In the genomic region with DNA sequence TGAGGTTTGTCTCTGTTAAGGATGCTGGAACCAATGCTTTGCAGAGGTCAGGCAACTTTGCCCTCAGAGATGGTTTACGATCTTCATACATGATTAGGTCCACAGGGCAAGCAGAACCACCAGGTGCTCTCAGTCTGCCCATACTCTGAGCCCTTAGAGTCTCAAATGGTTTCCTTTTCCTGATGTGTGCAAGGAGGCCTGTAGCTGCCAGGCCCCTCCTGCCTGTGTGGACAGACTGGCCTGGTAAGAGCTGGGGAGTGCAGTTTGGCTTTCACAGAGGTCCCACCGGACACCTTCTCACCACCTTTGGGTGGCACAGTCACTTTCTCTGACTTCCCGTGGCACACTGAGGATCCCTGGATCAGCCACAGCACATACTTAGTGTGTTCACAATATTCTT, we compare ENCODE assay signal across 18 mouse cellular contexts.
DNase-seq lines count a peak whose midpoint lies in the region; ATAC-seq and TF ChIP-seq lines count a peak whose summit lies in the region.
"Had no signal": no experiment of that assay in that cellular context is flagged by ENCODE, and none has a peak within 500 bp of the region (broad histone marks: within the 10 kb centered on the region; RNA-seq: fewer than 3 reads in every experiment).

No protein-coding gene starts in this region.

- no peak overlapping the region for H3K4me3 ChIP-seq in embryonic facial prominence, embryonic 12.5 days
- H3K4me3 ChIP-seq in embryonic facial prominence, embryonic 10.5 days: no peak overlapping the region
- no peak overlapping the region for H3K4me3 ChIP-seq in intestine, embryonic 16.5 days (ENCODE audit: low read length)
- no peak overlapping the region for H3K4me3 ChIP-seq in intestine, embryonic 15.5 days (replicated peaks)
- no peak overlapping the region for H3K4me3 ChIP-seq in embryonic fibroblast, embryonic 13.5 days (ENCODE audit: insufficient read depth, low read length)
- no peak overlapping the region for H3K4me3 ChIP-seq in hindbrain, embryonic 10.5 days
- H3K4me3 ChIP-seq: forebrain, embryonic 15.5 days; heart, embryonic 13.5 days had no signal

- WGBS in embryonic facial prominence, embryonic 12.5 days: 75% methylated on average over 3 of the region's 3 CpGs
- 84% methylated on average over 3 of the region's 3 CpGs for WGBS in embryonic facial prominence, embryonic 10.5 days
- 84% methylated on average over 3 of the region's 3 CpGs for WGBS in intestine, embryonic 16.5 days
- WGBS in intestine, embryonic 15.5 days: 86% methylated on average over 3 of the region's 3 CpGs
- 84% methylated on average over 3 of the region's 3 CpGs for WGBS in hindbrain, embryonic 10.5 days

- 0 out of 2 replicates have a peak overlapping the region, but pooled peaks have one; percentile 14 for H3K27ac ChIP-seq in embryonic facial prominence, embryonic 12.5 days
- no peak overlapping the region for H3K27ac ChIP-seq in embryonic facial prominence, embryonic 10.5 days (replicated peaks)
- no peak overlapping the region for H3K27ac ChIP-seq in intestine, embryonic 16.5 days (ENCODE audit: low read length)
- H3K27ac ChIP-seq in intestine, embryonic 15.5 days: no peak overlapping the region
- peak overlapping the region; percentile 31; the same call in 1 of the 2 replicates for H3K27ac ChIP-seq in embryonic fibroblast, embryonic 13.5 days (ENCODE audit: insufficient read depth, low read length)
- H3K27ac ChIP-seq in hindbrain, embryonic 10.5 days: no peak overlapping the region
- H3K27ac ChIP-seq: forebrain, embryonic 15.5 days; heart, embryonic 13.5 days; hindbrain, embryonic 14.5 days had no signal

- DNase-seq in embryonic facial prominence, embryonic 10.5 days (ENCODE audit: low spot score): no peak
- DNase-seq in hindbrain, embryonic 10.5 days (ENCODE audit: low spot score): no peak
- DNase-seq in spleen, postnatal 10 days (ENCODE audit: low spot score in 2 of 2): no peak
- DNase-seq: adrenal gland, postnatal 14 days; cerebellum, adult 11-12 months; cerebellum, adult 9-10 months; cerebellum, postnatal 25 days; gastrocnemius, postnatal 14 days; kidney, adult 11 months had no signal

- H3K4me1 ChIP-seq in embryonic facial prominence, embryonic 12.5 days: peaks cover 24% of the 10 kb centered on the region
- peaks cover 40% of the 10 kb centered on the region for H3K4me1 ChIP-seq in embryonic facial prominence, embryonic 10.5 days
- H3K4me1 ChIP-seq in intestine, embryonic 16.5 days (ENCODE audit: control insufficient read depth, insufficient read depth, low read length): peaks cover 12% of the 10 kb centered on the region
- peaks cover 12% of the 10 kb centered on the region; the same call in 1 of the 2 replicates for H3K4me1 ChIP-seq in intestine, embryonic 15.5 days (replicated peaks)
- H3K4me1 ChIP-seq in embryonic fibroblast, embryonic 13.5 days (ENCODE audit: control insufficient read depth, insufficient read depth, low read length): peaks cover 38% of the 10 kb centered on the region
- H3K4me1 ChIP-seq in hindbrain, embryonic 10.5 days (replicated peaks): peaks cover 15% of the 10 kb centered on the region

- no peak overlapping the region for H3K4me2 ChIP-seq in embryonic facial prominence, embryonic 12.5 days (replicated peaks)
- no peak overlapping the region for H3K4me2 ChIP-seq in intestine, embryonic 16.5 days (ENCODE audit: low read depth, low read length)
- no peak overlapping the region for H3K4me2 ChIP-seq in intestine, embryonic 15.5 days (replicated peaks)
- H3K4me2 ChIP-seq: forebrain, embryonic 15.5 days; hindbrain, embryonic 14.5 days had no signal

- H3K9me3 ChIP-seq in embryonic facial prominence, embryonic 12.5 days: no peaks in the 10 kb centered on the region
- H3K9me3 ChIP-seq in embryonic facial prominence, embryonic 10.5 days: no peaks in the 10 kb centered on the region
- no peaks in the 10 kb centered on the region for H3K9me3 ChIP-seq in intestine, embryonic 16.5 days (ENCODE audit: control insufficient read depth, low read length)
- H3K9me3 ChIP-seq in intestine, embryonic 15.5 days: no peaks in the 10 kb centered on the region
- no peaks in the 10 kb centered on the region for H3K9me3 ChIP-seq in hindbrain, embryonic 10.5 days
- H3K9me3 ChIP-seq: forebrain, embryonic 15.5 days; heart, embryonic 13.5 days had no signal

- no peak overlapping the region for H3K9ac ChIP-seq in embryonic facial prominence, embryonic 12.5 days
- no peak overlapping the region for H3K9ac ChIP-seq in intestine, embryonic 16.5 days (ENCODE audit: low read depth, low read length)
- no peak overlapping the region for H3K9ac ChIP-seq in intestine, embryonic 15.5 days
- H3K9ac ChIP-seq: forebrain, embryonic 15.5 days; hindbrain, embryonic 14.5 days had no signal

- no peak for ATAC-seq in embryonic facial prominence, embryonic 12.5 days (ENCODE audit: insufficient number of reproducible peaks, insufficient read depth, low FRiP score, low TSS enrichment)
- 0 out of 2 replicates have a peak, but pooled peaks have one; percentile 31 for ATAC-seq in intestine, embryonic 16.5 days
- no peak for ATAC-seq in intestine, embryonic 15.5 days
- ATAC-seq: activated CD4-positive, CD25-positive, alpha-beta regulatory T cell, adult 4 months; forebrain, embryonic 15.5 days; Patski had no signal

- H3K27me3 ChIP-seq in embryonic facial prominence, embryonic 12.5 days: 0 out of 2 replicates have a peak, but pooled peaks cover under 1% of the 10 kb centered on the region
- peaks cover 6% of the 10 kb centered on the region; the same call in 1 of the 2 replicates for H3K27me3 ChIP-seq in embryonic facial prominence, embryonic 10.5 days (replicated peaks; ENCODE audit: low read depth, poor library complexity, severe bottlenecking)
- H3K27me3 ChIP-seq in intestine, embryonic 16.5 days (replicated peaks; ENCODE audit: control insufficient read depth, insufficient read depth, low read length): 0 out of 2 replicates have a peak, but pooled peaks cover 2% of the 10 kb centered on the region
- no peaks in the 10 kb centered on the region for H3K27me3 ChIP-seq in intestine, embryonic 15.5 days (replicated peaks)
- H3K27me3 ChIP-seq in hindbrain, embryonic 10.5 days (ENCODE audit: insufficient read depth, poor library complexity, severe bottlenecking): 0 out of 2 replicates have a peak, but pooled peaks cover 7% of the 10 kb centered on the region
- H3K27me3 ChIP-seq: forebrain, embryonic 15.5 days; Patski had no signal

- TF ChIP-seq POLR2A in embryonic fibroblast, embryonic 13.5 days (IDR thresholded peaks at IDR 0.05; ENCODE audit: low read depth, low read length): no peak

- no peak for TF ChIP-seq CTCF in embryonic fibroblast, embryonic 13.5 days (IDR thresholded peaks at IDR 0.05; ENCODE audit: borderline replicate concordance, insufficient read depth, low read length)

- H3K36me3 ChIP-seq in embryonic facial prominence, embryonic 12.5 days: no peaks in the 10 kb centered on the region
- H3K36me3 ChIP-seq in embryonic facial prominence, embryonic 10.5 days (replicated peaks): no peaks in the 10 kb centered on the region
- no peaks in the 10 kb centered on the region for H3K36me3 ChIP-seq in intestine, embryonic 16.5 days (ENCODE audit: control insufficient read depth, insufficient read depth, low read length)
- no peaks in the 10 kb centered on the region for H3K36me3 ChIP-seq in intestine, embryonic 15.5 days
- no peaks in the 10 kb centered on the region for H3K36me3 ChIP-seq in hindbrain, embryonic 10.5 days
- H3K36me3 ChIP-seq: forebrain, embryonic 15.5 days; heart, embryonic 13.5 days had no signal

Comparison
In these comparisons a context has a peak if more than half of its experiments do, and no peak if none do; other contexts are left out.
1. H3K27ac ChIP-seq: peak in embryonic facial prominence, embryonic 12.5 days (single experiment) and embryonic fibroblast, embryonic 13.5 days (single experiment); none in embryonic facial prominence, embryonic 10.5 days (single experiment), intestine, embryonic 16.5 days (single experiment), intestine, embryonic 15.5 days (single experiment) and hindbrain, embryonic 10.5 days (single experiment).